Mouse (Mus musculus) MEL (cell line): Measurements from ENCODE around the gene Sec13.

ENCODE experiments used
- CTCF ChIP-seq, 3 experiments: IDR thresholded peaks in 2 of 3; conservative IDR thresholded peaks in 1 of 3; 2 replicates each; pipeline ENCODE4 v1.5.1; 2011 to 2012; ENCODE audit warnings: low read length in 3 of 3, low read depth in 2 of 3, mild to moderate bottlenecking in 2 of 3, improper control_type of control experiment in 1 of 3, inconsistent platforms in 1 of 3, mixed read lengths in 1 of 3, moderate library complexity in 1 of 3; ENCODE audit not compliant: control insufficient read depth in 1 of 3, insufficient read depth in 1 of 3, poor library complexity in 1 of 3, severe bottlenecking in 1 of 3
- GATA1 ChIP-seq: IDR thresholded peaks from 2 replicates; pipeline ENCODE4 v1.6.1; 2011; ENCODE audit warnings: low read depth, low read length, improper control_type of control experiment
- USF1 ChIP-seq: IDR thresholded peaks from 2 replicates; pipeline ENCODE4 v1.6.1; 2014; ENCODE audit warnings: low read depth, mild to moderate bottlenecking, inconsistent platforms, low read length, improper control_type of control experiment, moderate library complexity

GRCm38 (mm10) chr6:113712718-113713117 lies 27.8 kb downstream of the Sec13 start:
- TF ChIP-seq USF1 (no peak), GATA1 (no peak), CTCF (IDR thresholded peaks at IDR 0.05 in 2 of 3, conservative IDR thresholded peaks at IDR 0.05 in 1 of 3; ENCODE audit: control insufficient read depth in 1 of 3, insufficient read depth in 1 of 3, low read depth in 2 of 3, low read length in 3 of 3, poor library complexity in 1 of 3, severe bottlenecking in 1 of 3) (no peak)
